Mouse (Mus musculus) gastrocnemius, adult 2 months (tissue): Measurements from ENCODE around the gene Sox12. TPM values are rescaled to one million over a fixed set of nuclear protein-coding genes. Genes with fewer than 3 reads are reported as not detected.
"Not testable (repeated sequence)": the region's sequence is repeated elsewhere in the genome, so short reads cannot be mapped to it uniquely, and the experiment has no call there.

Experiments used
- DNase-seq: peaks from one replicate; pipeline ENCODE4 v3.0.0; 2022
- H3K27ac ChIP-seq: fragments of 200-600 bp; 2 replicates; pipeline ENCODE4 v1.8.1; 2022; ENCODE audit warnings: mild to moderate bottlenecking
- H3K4me3 ChIP-seq: fragments of 200-600 bp; 2 replicates; pipeline ENCODE4 v1.8.1; 2022; ENCODE audit warnings: mild to moderate bottlenecking, moderate library complexity
- CTCF ChIP-seq: fragments of 200-600 bp; IDR thresholded peaks from 2 replicates; pipeline ENCODE4 v1.8.1; 2022; ENCODE audit warnings: antibody characterized with exemption, mild to moderate bottlenecking, moderate library complexity
- intact Hi-C: fragments of 180-260 bp; cut with DNase I; formaldehyde crosslinking; loops from one replicate; pipeline ENCODE4 v1.15.1; 2025
- total RNA-seq, 2 experiments: library from RNA; stranded (reverse); gene quantifications; 2 replicates each; pipeline ENCODE4 v1.2.3; 2021

The Sox12 gene
- total RNA-seq, 2 experiments from 2014 or later = 0.53 to 0.79 TPM

GRCm38 (mm10) chr2:152367917-152368316, 29.9 kb downstream of the Sox12 start:
- intact Hi-C loops = loop anchor here (5.0 kb wide), 1 partner anchor 341 kb away; no protein-coding TSS in a partner anchor
- no peak for DNase-seq
- H3K4me3 ChIP-seq = no peak overlapping the region
- TF ChIP-seq CTCF = no peak
- H3K27ac ChIP-seq = no peak overlapping the region

GRCm38 (mm10) chr2:152363245-152364147, 34.4 kb downstream of the Sox12 start:
- peak; percentile 79 for TF ChIP-seq CTCF
- peak overlapping the region; percentile 51 for H3K27ac ChIP-seq
- peak overlapping the region; percentile 46 for H3K4me3 ChIP-seq
- DNase-seq = peak; percentile 76
- intact Hi-C loops = loop anchor here (5.0 kb wide), 1 partner anchor 256 kb away; the partner anchor contains the start of gene Srxn1

GRCm38 (mm10) chr2:152361193-152361592, 36.7 kb downstream of the Sox12 start:
- no peak for TF ChIP-seq CTCF
- peak overlapping the region; percentile 81 for H3K27ac ChIP-seq
- no peak for DNase-seq
- H3K4me3 ChIP-seq = no peak overlapping the region
- intact Hi-C loops = loop anchor here (5.0 kb wide), 1 partner anchor 254 kb away; the partner anchor contains the start of gene Srxn1

- TF ChIP-seq CTCF = no peak
- intact Hi-C loops = loop anchor here (5.0 kb wide), 1 partner anchor 253 kb away; the partner anchor contains the start of gene Srxn1
- H3K27ac ChIP-seq = peak overlapping the region; percentile 81
- H3K4me3 ChIP-seq = no peak overlapping the region
- DNase-seq = peak; percentile 79
Observed at GRCm38 (mm10) chr2:152360271-152360775, 37.5 kb downstream of the Sox12 start.

- Histone ChIP-seq H3K27ac (peak overlapping the region; percentile 65), H3K4me3 (no peak overlapping the region)
- TF ChIP-seq CTCF = no peak
- intact Hi-C loops = loop anchor here (5.0 kb wide), 1 partner anchor 252 kb away; the partner anchor contains the start of gene Srxn1
- no peak for DNase-seq
Observed at GRCm38 (mm10) chr2:152359616-152360015, 38.2 kb downstream of the Sox12 start.

GRCm38 (mm10) chr2:152358977-152359376, 38.9 kb downstream of the Sox12 start:
- H3K27ac ChIP-seq, intact Hi-C loops, H3K4me3 ChIP-seq, DNase-seq: not testable (repeated sequence)

- Histone ChIP-seq H3K4me3 (no peak overlapping the region), H3K27ac (no peak overlapping the region)
- no peak for TF ChIP-seq CTCF
- DNase-seq = no peak
- intact Hi-C loops = no loop called here
Observed at GRCm38 (mm10) chr2:152357254-152357653, 40.6 kb downstream of the Sox12 start.

- DNase-seq = peak; percentile 44
- TF ChIP-seq CTCF = no peak
- intact Hi-C loops = no loop called here
- Histone ChIP-seq H3K4me3 (no peak overlapping the region), H3K27ac (no peak overlapping the region)
Observed at GRCm38 (mm10) chr2:152349842-152350540, 47.9 kb downstream of the Sox12 start.

- TF ChIP-seq CTCF = no peak
- no peak for DNase-seq
- H3K27ac ChIP-seq = no peak overlapping the region
- no peak overlapping the region for H3K4me3 ChIP-seq
- intact Hi-C loops = no loop called here
Observed at GRCm38 (mm10) chr2:152349205-152349604, 48.7 kb downstream of the Sox12 start.

GRCm38 (mm10) chr2:152347722-152348121, 50.1 kb downstream of the Sox12 start:
- intact Hi-C loops = no loop called here
- DNase-seq = no peak
- Histone ChIP-seq H3K4me3 (no peak overlapping the region), H3K27ac (no peak overlapping the region)
- no peak for TF ChIP-seq CTCF

- TF ChIP-seq CTCF = no peak
- Histone ChIP-seq H3K27ac (no peak overlapping the region), H3K4me3 (no peak overlapping the region)
- intact Hi-C loops = no loop called here
- DNase-seq = no peak
Observed at GRCm38 (mm10) chr2:152346776-152347465, 50.9 kb downstream of the Sox12 start.

GRCm38 (mm10) chr2:152345393-152345792, 52.5 kb downstream of the Sox12 start:
- H3K27ac ChIP-seq = no peak overlapping the region
- TF ChIP-seq CTCF = no peak
- DNase-seq = no peak
- intact Hi-C loops = no loop called here
- H3K4me3 ChIP-seq = no peak overlapping the region
